Mouse (Mus musculus) right cerebral cortex, postnatal 4 days (tissue): ENCODE measurements at regions not wholly inside any gene's neighbourhood (a gene's known extent, or its start where the extent isn't known, plus 50 kb on each side); places are given as distances from the start of the nearest gene placed in this dataset.

Source experiments
- DNase-seq: peaks from one replicate; pipeline ENCODE4 v3.0.0-alpha.2; 2022

GRCm38 (mm10) chr3:40094701-40095100 lies 436.4 kb upstream of the Intu start:
- no peak for DNase-seq

- DNase-seq: no peak
Measured at GRCm38 (mm10) chr3:40102698-40103097, 428.4 kb upstream of the Intu start.

- DNase-seq: no peak
Measured at GRCm38 (mm10) chr3:40114811-40115210, 416.3 kb upstream of the Intu start.

- DNase-seq: no peak
Measured at GRCm38 (mm10) chr3:40118551-40118950, 412.5 kb upstream of the Intu start.

GRCm38 (mm10) chr3:40119462-40119861 lies 411.6 kb upstream of the Intu start:
- DNase-seq: no peak

GRCm38 (mm10) chr3:40120298-40120875 lies 410.7 kb upstream of the Intu start:
- peak; percentile 77 for DNase-seq

- no peak for DNase-seq
Measured at GRCm38 (mm10) chr3:40123558-40124236, 407.4 kb upstream of the Intu start.

- DNase-seq: no peak
Measured at GRCm38 (mm10) chr3:40126903-40127302, 404.2 kb upstream of the Intu start.

GRCm38 (mm10) chr3:40130858-40131584 lies 400.1 kb upstream of the Intu start:
- DNase-seq: no peak

- no peak for DNase-seq
Measured at GRCm38 (mm10) chr3:40138671-40139070, 392.4 kb upstream of the Intu start.

- DNase-seq: no peak
Measured at GRCm38 (mm10) chr3:40142229-40142628, 388.9 kb upstream of the Intu start.

- DNase-seq: peak; percentile 43
Measured at GRCm38 (mm10) chr3:40158631-40159030, 372.5 kb upstream of the Intu start.

GRCm38 (mm10) chr3:40159591-40160145 lies 371.4 kb upstream of the Intu start:
- no peak for DNase-seq

- no peak for DNase-seq
Measured at GRCm38 (mm10) chr3:40164181-40164580, 366.9 kb upstream of the Intu start.

GRCm38 (mm10) chr3:40167970-40168626 lies 363.0 kb upstream of the Intu start:
- no peak for DNase-seq

GRCm38 (mm10) chr3:40169590-40169989 lies 361.5 kb upstream of the Intu start:
- no peak for DNase-seq

GRCm38 (mm10) chr3:40179726-40180317 lies 351.3 kb upstream of the Intu start:
- no peak for DNase-seq

- no peak for DNase-seq
Measured at GRCm38 (mm10) chr3:40185597-40186320, 345.3 kb upstream of the Intu start.

- DNase-seq: no peak
Measured at GRCm38 (mm10) chr3:40189529-40189928, 341.6 kb upstream of the Intu start.

GRCm38 (mm10) chr3:40190024-40190423 lies 341.1 kb upstream of the Intu start:
- no peak for DNase-seq

- DNase-seq: no peak
Measured at GRCm38 (mm10) chr3:40200174-40200573, 330.9 kb upstream of the Intu start.

GRCm38 (mm10) chr3:40206326-40206725 lies 324.8 kb upstream of the Intu start:
- DNase-seq: no peak
